Mouse (Mus musculus): Measurements from ENCODE around the gene Tfap2a.

- TF ChIP-seq CTCF (IDR thresholded peaks at IDR 0.05) (no peak), EP300 (IDR thresholded peaks at IDR 0.05) (no peak)
These were observed 52.4 kb downstream of the Tfap2a start for GRCm38 (mm10) chr13:40685790-40686189.

Measured in lung, postnatal 0 days (tissue).